Mouse (Mus musculus): ENCODE measurements around the gene Rabep1. TPM values are rescaled to one million over a fixed set of nuclear protein-coding genes. Genes with fewer than 3 reads are reported as not detected.

The Rabep1 gene
- polyA plus RNA-seq, 1 experiment from 2014 or later = 88.6 TPM

Other genes starting within 250 kb of the Rabep1 start
- gene 4930544D05Rik, start 228.9 kb upstream of the Rabep1 start, polyA plus RNA-seq (2015; fragmentation: Nextera tagmentation; extraction: Ambion mirVana) = not detected in 2 replicates
- gene Chrne, start 225.6 kb upstream of the Rabep1 start, polyA plus RNA-seq (2015; fragmentation: Nextera tagmentation; extraction: Ambion mirVana) = not detected in 2 replicates
- gene Gp1ba, start 205.7 kb upstream of the Rabep1 start, polyA plus RNA-seq (2015; fragmentation: Nextera tagmentation; extraction: Ambion mirVana) = 0.12 and 0.21 TPM in 2 replicates
- 105 TPM in 2 replicates for gene Rnf167, start 197.5 kb upstream of the Rabep1 start, polyA plus RNA-seq (2015; fragmentation: Nextera tagmentation; extraction: Ambion mirVana)
- gene Slc25a11, start 197.3 kb upstream of the Rabep1 start, polyA plus RNA-seq (2015; fragmentation: Nextera tagmentation; extraction: Ambion mirVana) = 171 and 174 TPM in 2 replicates
- 617 and 632 TPM in 2 replicates for gene Pfn1, start 190.1 kb upstream of the Rabep1 start, polyA plus RNA-seq (2015; fragmentation: Nextera tagmentation; extraction: Ambion mirVana)
- gene Eno3, start 187.6 kb upstream of the Rabep1 start, polyA plus RNA-seq (2015; fragmentation: Nextera tagmentation; extraction: Ambion mirVana) = 6.0 and 8.1 TPM in 2 replicates
- gene Spag7, start 175.4 kb upstream of the Rabep1 start, polyA plus RNA-seq (2015; fragmentation: Nextera tagmentation; extraction: Ambion mirVana) = 151 and 157 TPM in 2 replicates
- gene Camta2, start 156.7 kb upstream of the Rabep1 start, polyA plus RNA-seq (2015; fragmentation: Nextera tagmentation; extraction: Ambion mirVana) = 22.1 and 22.4 TPM in 2 replicates
- gene Inca1, start 144.6 kb upstream of the Rabep1 start, polyA plus RNA-seq (2015; fragmentation: Nextera tagmentation; extraction: Ambion mirVana) = 1.2 and 1.5 TPM in 2 replicates
- 1.3 and 1.5 TPM in 2 replicates for gene Kif1c, start 144.2 kb upstream of the Rabep1 start, polyA plus RNA-seq (2015; fragmentation: Nextera tagmentation; extraction: Ambion mirVana)
- 14.6 and 17.4 TPM in 2 replicates for gene Zfp3, start 80.6 kb upstream of the Rabep1 start, polyA plus RNA-seq (2015; fragmentation: Nextera tagmentation; extraction: Ambion mirVana)
- gene Scimp, start 32.2 kb upstream of the Rabep1 start, polyA plus RNA-seq (2015; fragmentation: Nextera tagmentation; extraction: Ambion mirVana) = not detected in 2 replicates
- gene Nup88, start 125.2 kb downstream of the Rabep1 start, polyA plus RNA-seq (2015; fragmentation: Nextera tagmentation; extraction: Ambion mirVana) = 120 and 122 TPM in 2 replicates
- 65.3 and 71.5 TPM in 2 replicates for gene Rpain, start 125.4 kb downstream of the Rabep1 start, polyA plus RNA-seq (2015; fragmentation: Nextera tagmentation; extraction: Ambion mirVana)
- 170 and 175 TPM in 2 replicates for gene C1qbp, start 138.2 kb downstream of the Rabep1 start, polyA plus RNA-seq (2015; fragmentation: Nextera tagmentation; extraction: Ambion mirVana)
- 15.7 and 16.2 TPM in 2 replicates for gene Dhx33, start 159.7 kb downstream of the Rabep1 start, polyA plus RNA-seq (2015; fragmentation: Nextera tagmentation; extraction: Ambion mirVana)
- gene Mis12, start 174.8 kb downstream of the Rabep1 start, polyA plus RNA-seq (2015; fragmentation: Nextera tagmentation; extraction: Ambion mirVana) = 33.4 and 36.1 TPM in 2 replicates
- gene Derl2, start 175.1 kb downstream of the Rabep1 start, polyA plus RNA-seq (2015; fragmentation: Nextera tagmentation; extraction: Ambion mirVana) = 38.1 and 39.6 TPM in 2 replicates
- gene 6330403K07Rik, start 188.7 kb downstream of the Rabep1 start, polyA plus RNA-seq (2015; fragmentation: Nextera tagmentation; extraction: Ambion mirVana) = 729 and 758 TPM in 2 replicates